Mouse (Mus musculus) Patski (cell line): ENCODE results near the gene Psmd11. TPM values are rescaled to one million over a fixed set of nuclear protein-coding genes. Genes with fewer than 3 reads are reported as not detected.
"Not testable (repeated sequence)": the region's sequence is repeated elsewhere in the genome, so short reads cannot be mapped to it uniquely, and the experiment has no call there.

Experiments used
- ATAC-seq: fragments of 100-300 bp; one replicate; pipeline ENCODE4 v1.8.0; 2021
- CTCF ChIA-PET: fragments of 350-600 bp; sonication (Branson Sonifier 250); formaldehyde crosslinking; loops from one replicate; lab custom pipeline; 2022; ENCODE audit warnings: inconsistent platforms; lab: Charles Lee
- POLR2A ChIA-PET: fragments of 350-600 bp; sonication (Branson Sonifier 250); formaldehyde crosslinking; loops from one replicate; lab custom pipeline; 2022; ENCODE audit warnings: antibody characterized with exemption, inconsistent platforms; lab: Charles Lee
- DNase-seq: peaks from one replicate; pipeline ENCODE4 v3.0.0-alpha.2; 2011; ENCODE audit warnings: low read depth, low spot score
- H3K27me3 ChIP-seq: fragments of 371-371 bp; one replicate; pipeline ENCODE4 v1.5.1; 2021
- CTCF ChIP-seq: fragments of 100-300 bp; IDR thresholded peaks from one replicate; pipeline ENCODE4 v1.5.1; 2021
- in situ Hi-C: fragments of 300-500 bp; cut with MboI; formaldehyde crosslinking; loops from 3 replicates; pipeline ENCODE4 v1.11.1; 2018; ENCODE audit warnings: low pct_unique_long_range_greater_than_20kb, mixed read lengths
- polyA plus RNA-seq: library from polyadenylated mRNA; unstranded; gene quantifications from one replicate; pipeline ENCODE4 v1.2.3, GENCODE M21; 2021

Psmd11 gene
- polyA plus RNA-seq, result 133 TPM

DNA sequence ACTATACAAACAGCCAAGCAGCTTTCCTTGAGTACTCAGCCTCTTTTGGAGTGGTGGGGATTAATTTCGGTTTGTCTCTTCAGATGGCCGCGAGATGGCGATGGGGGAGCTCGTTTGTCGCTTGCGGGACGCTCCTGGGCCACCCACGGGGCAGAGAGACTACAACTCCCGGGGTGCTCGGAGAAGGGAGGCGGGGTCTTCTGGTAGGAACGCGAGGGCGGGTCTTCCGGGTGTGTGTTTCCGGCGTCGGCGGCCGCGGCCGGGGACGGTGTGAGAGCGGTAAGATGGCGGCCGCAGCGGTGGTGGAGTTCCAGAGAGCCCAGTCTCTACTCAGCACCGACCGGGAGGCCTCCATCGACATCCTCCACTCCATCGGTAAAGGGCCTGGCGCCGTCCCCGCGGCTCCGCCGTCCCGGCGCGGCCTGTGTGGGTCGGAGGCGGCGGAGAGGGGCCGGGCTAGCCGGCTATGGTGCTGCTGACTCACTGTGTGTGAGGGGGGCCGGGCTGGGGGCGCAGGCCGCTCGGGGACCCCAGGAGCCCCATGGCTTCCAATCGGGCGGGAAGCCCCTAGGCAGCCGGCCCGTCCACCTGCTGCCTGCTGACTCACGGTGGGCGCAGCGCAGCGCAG lies at the start of gene Psmd11:
TSS of gene Psmd11 (plus strand) at position 235 of the 628 bp plus-strand sequence.
- ChIA-PET CTCF (interaction anchor here (0.7 to 1.3 kb wide), 5 partner anchors 9 to 242 kb away, joined by 3 to 5 read pairs (median 4); no protein-coding TSS in a partner anchor), POLR2A (interaction anchor here (1.0 kb wide), 1 partner anchor 19 kb away, joined by 3 read pairs; no protein-coding TSS in a partner anchor)
- in situ Hi-C loops, result loop anchor here (5.0 kb wide), 1 partner anchor 234 kb away; no protein-coding TSS in a partner anchor
- peak; percentile 90 for TF ChIP-seq CTCF
- DNase-seq (no peak), ATAC-seq (peak; percentile 98)
- H3K27me3 ChIP-seq, result no peaks in the 10 kb centered on the region

GRCm38 (mm10) chr11:80379184-80379583 lies 49.2 kb upstream of the Psmd11 start:
- H3K27me3 ChIP-seq, POLR2A ChIA-PET, CTCF ChIA-PET, DNase-seq, ATAC-seq, in situ Hi-C loops: not testable (repeated sequence)

GRCm38 (mm10) chr11:80382626-80383018 lies 45.8 kb upstream of the Psmd11 start:
- DNase-seq, result no peak
- no peak for TF ChIP-seq CTCF
- peak; percentile 36 for ATAC-seq
- in situ Hi-C loops, result no loop called here
- CTCF ChIA-PET, result no interaction called here
- POLR2A ChIA-PET, result interaction anchor here (0.7 to 1.4 kb wide), 3 partner anchors 11 to 43 kb away, joined by 4 to 5 read pairs (median 5); no protein-coding TSS in a partner anchor
- no peaks in the 10 kb centered on the region for H3K27me3 ChIP-seq

DNA sequence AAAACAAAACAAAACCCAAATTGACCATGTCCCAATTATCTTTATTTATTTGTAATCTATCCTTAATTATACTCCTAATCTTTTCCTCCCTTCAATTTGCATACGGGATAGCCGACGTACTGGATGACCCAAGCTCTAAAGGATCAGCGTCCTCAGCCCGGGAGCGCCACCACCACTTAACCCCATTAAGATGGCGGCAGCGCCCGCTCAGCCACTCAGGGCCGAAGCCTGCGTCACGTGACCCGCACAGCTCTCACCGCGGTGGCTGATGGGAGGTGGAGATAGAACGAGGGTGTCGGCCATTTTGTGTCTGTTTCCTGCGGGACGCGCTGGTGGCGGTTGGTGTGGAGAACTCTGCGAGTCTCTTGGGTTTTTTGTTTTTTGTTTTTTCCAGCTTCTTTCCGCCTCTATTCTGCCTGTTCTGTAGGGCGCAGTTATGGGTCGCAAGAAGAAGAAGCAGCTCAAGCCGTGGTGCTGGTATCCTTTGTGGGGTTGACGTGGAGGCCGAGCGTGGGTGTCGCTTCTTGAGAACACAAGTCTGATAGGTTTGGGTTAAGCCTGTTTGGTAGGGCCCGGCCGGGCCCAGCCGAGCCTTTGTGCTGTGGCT lies 45.3 kb upstream of the Psmd11 start, which contains the start of gene Zfp207:
TSS of gene Zfp207 (plus strand) at position 261 of the 607 bp plus-strand sequence.
- CTCF ChIA-PET, result interaction anchor here (1.3 kb wide), 1 partner anchor 14 kb away, joined by 4 read pairs; no protein-coding TSS in a partner anchor
- DNase-seq (peak; percentile 75), ATAC-seq (peak; percentile 88)
- no peak for TF ChIP-seq CTCF
- in situ Hi-C loops, result no loop called here
- no peaks in the 10 kb centered on the region for H3K27me3 ChIP-seq
- POLR2A ChIA-PET, result interaction anchor here (0.7 to 1.4 kb wide), 3 partner anchors 10 to 43 kb away, joined by 4 to 5 read pairs (median 5); no protein-coding TSS in a partner anchor

DNA sequence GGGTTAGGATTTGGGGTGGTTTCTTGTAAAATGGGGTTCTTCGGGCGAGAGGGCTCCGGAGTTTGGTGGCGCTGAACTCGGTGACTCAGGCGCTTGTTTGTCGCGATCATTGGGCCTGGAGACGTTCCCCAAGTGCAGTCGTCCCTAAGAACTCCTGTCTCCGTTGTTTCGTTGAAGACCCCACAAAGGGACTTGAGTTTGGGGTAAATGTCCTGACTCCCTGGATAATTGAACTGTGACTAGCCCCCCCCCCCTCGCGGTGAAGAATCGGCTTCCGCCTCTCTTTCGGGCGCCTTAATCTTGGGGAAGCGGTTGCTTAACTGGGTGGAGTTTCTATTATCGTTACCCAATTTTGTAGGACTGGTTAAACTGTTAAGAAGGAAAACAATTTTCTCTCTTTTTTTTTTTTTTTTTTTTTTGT lies 44.8 kb upstream of the Psmd11 start:
- TF ChIP-seq CTCF, result no peak
- no peak for DNase-seq
- in situ Hi-C loops, result no loop called here
- H3K27me3 ChIP-seq, result no peaks in the 10 kb centered on the region
- POLR2A ChIA-PET, result interaction anchor here (0.6 to 1.4 kb wide), 4 partner anchors 10 to 50 kb away, joined by 3 to 5 read pairs (median 4); no protein-coding TSS in a partner anchor
- CTCF ChIA-PET, result interaction anchor here (1.3 kb wide), 1 partner anchor 14 kb away, joined by 4 read pairs; no protein-coding TSS in a partner anchor
- peak; percentile 14 for ATAC-seq

DNA sequence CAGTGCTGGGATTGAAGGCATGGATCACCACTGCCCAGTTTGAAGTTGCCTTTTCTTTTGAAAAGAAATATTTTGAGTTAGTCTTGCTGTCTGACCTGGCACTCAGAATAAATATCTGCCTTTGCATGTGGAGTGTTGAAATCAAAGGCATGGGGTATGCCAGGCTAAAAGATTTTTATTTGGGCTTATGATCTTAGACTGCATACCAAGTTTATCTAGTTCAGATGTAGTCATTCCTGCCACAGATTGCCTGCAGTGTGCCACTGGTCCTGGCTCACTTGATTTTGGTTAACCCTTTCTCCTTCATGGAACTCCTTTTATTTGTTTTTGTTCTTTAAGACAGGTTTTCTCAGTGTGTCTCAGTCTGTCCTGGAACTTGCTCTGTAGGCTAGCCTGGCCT lies 44.0 kb upstream of the Psmd11 start:
- POLR2A ChIA-PET, result interaction anchor here (0.6 to 0.7 kb wide), 2 partner anchors 22 to 50 kb away, joined by 3 to 4 read pairs; no protein-coding TSS in a partner anchor
- TF ChIP-seq CTCF, result no peak
- no peak for DNase-seq
- no peaks in the 10 kb centered on the region for H3K27me3 ChIP-seq
- in situ Hi-C loops, result no loop called here
- ATAC-seq, result no peak
- CTCF ChIA-PET, result interaction anchor here (1.3 kb wide), 1 partner anchor 13 kb away, joined by 4 read pairs; no protein-coding TSS in a partner anchor

- no peak for DNase-seq
- ATAC-seq, result no peak
- ChIA-PET POLR2A (no interaction called here), CTCF (no interaction called here)
- no peak for TF ChIP-seq CTCF
- in situ Hi-C loops, result no loop called here
- no peaks in the 10 kb centered on the region for H3K27me3 ChIP-seq
Observed at GRCm38 (mm10) chr11:80385055-80385454, 43.4 kb upstream of the Psmd11 start.

DNA sequence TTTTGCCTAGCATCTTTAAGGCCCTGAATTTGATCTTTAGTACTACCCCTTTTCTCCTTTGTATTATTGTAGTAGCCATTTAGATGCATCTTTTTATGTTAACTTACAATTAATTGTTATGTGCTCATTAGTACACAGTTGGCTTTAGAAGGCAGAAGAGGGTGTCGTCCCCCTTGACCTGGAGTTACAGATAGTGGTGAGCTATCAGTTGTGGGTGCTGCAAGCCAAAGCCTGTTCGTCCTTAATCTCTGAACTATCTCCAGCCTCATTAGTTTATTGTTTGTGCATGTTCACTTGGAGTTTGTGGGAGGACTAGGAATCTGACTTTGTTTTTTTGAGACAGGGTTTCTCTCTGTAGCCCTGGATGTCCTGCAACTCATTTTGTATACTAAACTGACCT lies 41.6 kb upstream of the Psmd11 start:
- in situ Hi-C loops, result no loop called here
- DNase-seq (no peak), ATAC-seq (no peak)
- ChIA-PET CTCF (no interaction called here), POLR2A (interaction anchor here (0.7 to 1.2 kb wide), 2 partner anchors 9 to 16 kb away, joined by 3 to 6 read pairs; no protein-coding TSS in a partner anchor)
- no peak for TF ChIP-seq CTCF
- no peaks in the 10 kb centered on the region for H3K27me3 ChIP-seq

DNA sequence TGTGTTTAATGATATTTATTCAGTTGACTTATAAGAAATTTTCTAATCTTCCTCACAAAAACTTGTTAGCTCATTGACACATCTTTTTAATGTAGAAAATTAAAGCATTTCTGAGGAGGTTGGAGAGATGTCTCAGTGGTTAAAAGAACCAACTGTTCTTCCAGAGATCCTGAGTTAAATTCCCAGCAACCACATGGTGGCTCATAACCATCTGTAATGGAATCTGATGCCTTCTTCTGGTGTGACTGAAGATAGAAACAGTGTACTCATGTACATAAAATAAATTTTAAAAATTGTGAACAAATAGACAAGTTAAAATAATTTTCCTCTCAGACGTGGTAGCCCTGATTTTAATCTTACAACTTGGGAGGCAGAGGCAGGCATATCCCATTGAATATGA lies 38.5 kb upstream of the Psmd11 start:
- TF ChIP-seq CTCF, result no peak
- ATAC-seq, result no peak
- no peaks in the 10 kb centered on the region for H3K27me3 ChIP-seq
- ChIA-PET POLR2A (no interaction called here), CTCF (no interaction called here)
- in situ Hi-C loops, result no loop called here
- no peak for DNase-seq

DNA sequence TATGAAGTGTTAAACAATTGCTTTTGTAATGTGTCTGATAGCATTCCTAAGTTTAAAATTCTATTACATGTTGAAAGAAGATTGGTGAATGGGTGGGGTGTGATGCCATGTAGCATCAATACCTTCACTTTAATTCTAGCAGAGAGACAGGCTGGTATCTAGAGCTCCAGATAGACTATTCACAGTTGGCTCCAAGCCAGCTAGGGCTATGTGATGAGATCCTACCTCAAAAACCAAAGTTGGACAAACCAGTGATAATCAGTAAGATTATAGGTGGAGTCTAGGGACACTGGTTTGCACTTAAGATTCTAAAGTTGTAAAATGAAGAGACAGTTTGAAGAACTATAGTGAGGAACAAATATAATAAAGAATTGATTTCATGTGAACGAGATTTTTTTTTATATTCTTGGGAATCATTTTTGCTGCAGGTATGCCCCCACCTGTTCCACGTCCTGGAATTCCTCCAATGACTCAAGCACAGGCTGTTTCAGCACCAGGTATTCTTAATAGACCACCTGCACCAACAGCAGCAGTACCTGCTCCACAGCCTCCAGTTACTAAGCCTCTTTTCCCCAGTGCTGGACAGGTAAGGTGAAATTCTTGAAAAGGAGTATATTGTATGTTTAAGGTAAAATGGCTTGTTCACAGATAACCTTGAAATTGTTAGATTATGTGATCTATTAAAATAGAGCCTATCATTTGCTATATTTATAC lies 36.9 kb upstream of the Psmd11 start:
- ChIA-PET CTCF (no interaction called here), POLR2A (no interaction called here)
- ATAC-seq (no peak), DNase-seq (no peak)
- TF ChIP-seq CTCF, result no peak
- H3K27me3 ChIP-seq, result no peaks in the 10 kb centered on the region
- in situ Hi-C loops, result no loop called here
